Mouse (Mus musculus) kidney, adult 2 months (tissue): ENCODE data around the gene Kmt5b.
A peak's percentile ranks its signal among the peaks of the same experiment; 100 is the strongest.

ENCODE experiments used
- CTCF ChIP-seq: fragments of 200-500 bp; conservative IDR thresholded peaks from 2 replicates; pipeline ENCODE4 v1.5.1; 2011; ENCODE audit warnings: low read depth, mild to moderate bottlenecking, control low read depth, low read length, moderate library complexity, mixed read lengths; ENCODE audit not compliant: insufficient read depth, insufficient read length
- POLR2A ChIP-seq: fragments of 200-500 bp; IDR thresholded peaks from one replicate; pipeline ENCODE4 v1.6.1; 2011; ENCODE audit warnings: low read depth, low read length, control low read depth

DNA sequence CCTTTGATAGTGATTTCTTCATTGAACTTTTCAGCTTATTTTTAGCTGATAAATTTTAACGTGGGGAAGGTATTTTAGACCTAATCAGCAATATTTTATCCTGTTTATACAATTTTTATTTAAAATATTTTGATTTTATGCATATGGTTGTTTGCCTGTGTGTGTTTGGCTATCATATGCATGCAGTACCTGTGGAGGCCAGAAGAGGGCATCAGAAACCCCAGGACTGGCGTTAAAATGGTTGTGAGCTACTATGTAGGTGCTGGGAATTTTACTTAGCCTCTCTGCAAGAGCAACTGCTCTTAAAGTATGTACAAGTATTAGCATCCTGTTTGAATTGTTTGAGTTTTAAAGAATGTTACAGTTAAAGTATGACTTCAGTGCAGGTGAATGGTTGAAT is 97.7 kb downstream of the Kmt5b start:
- peak; percentile 28; the same call in 1 of the 2 replicates for TF ChIP-seq CTCF
- no peak for TF ChIP-seq POLR2A
